Mouse (Mus musculus): Measurements from ENCODE around the gene Clns1a. TPM values are rescaled to one million over a fixed set of nuclear protein-coding genes. Genes with fewer than 3 reads are reported as not detected.

The Clns1a gene
- polyA plus RNA-seq, 1 experiment from 2014 or later = 79.2 TPM

- no peak overlapping the region for H3K4me3 ChIP-seq (ENCODE audit: low read depth, low read length)
- no peaks in the 10 kb centered on the region for H3K4me1 ChIP-seq (replicated peaks; ENCODE audit: control insufficient read depth, insufficient read depth)
- H3K9ac ChIP-seq (ENCODE audit: low read length) = 0 out of 2 replicates have a peak overlapping the region, but pooled peaks have one; percentile 35
- peak; percentile 77 for ATAC-seq (ENCODE audit: low FRiP score, low TSS enrichment)
- H3K4me2 ChIP-seq (replicated peaks; ENCODE audit: low read depth) = peak overlapping the region; percentile 49
- peak overlapping the region; percentile 86; the same call in 1 of the 2 replicates for H3K27ac ChIP-seq (replicated peaks)
- no peaks in the 10 kb centered on the region for H3K27me3 ChIP-seq (ENCODE audit: control insufficient read depth, insufficient read depth, low read length)
- 23% methylated on average over 28 of the region's 28 CpGs for WGBS
- no peaks in the 10 kb centered on the region for H3K9me3 ChIP-seq (ENCODE audit: control insufficient read depth, low read length)
- peak; percentile 86 for DNase-seq (ENCODE audit: low spot score)
- TF ChIP-seq CTCF (IDR thresholded peaks at IDR 0.05; ENCODE audit: low read depth) (peak; percentile 96), EP300 (optimal IDR thresholded peaks at IDR 0.05) (no peak)
- no peaks in the 10 kb centered on the region for H3K36me3 ChIP-seq (ENCODE audit: control insufficient read depth, insufficient read depth, low read length)
These were observed 51.5 kb downstream of the Clns1a start for GRCm38 (mm10) chr7:97747787-97748497.

- peak; percentile 48 for ATAC-seq (ENCODE audit: low FRiP score, low TSS enrichment)
- TF ChIP-seq EP300 (optimal IDR thresholded peaks at IDR 0.05) (no peak), CTCF (IDR thresholded peaks at IDR 0.05; ENCODE audit: low read depth) (no peak)
- WGBS = 54% methylated on average over 10 of the region's 10 CpGs
- Histone ChIP-seq H3K4me1 (replicated peaks; ENCODE audit: control insufficient read depth, insufficient read depth) (no peaks in the 10 kb centered on the region), H3K4me2 (replicated peaks; ENCODE audit: low read depth) (peak overlapping the region; percentile 49), H3K27me3 (ENCODE audit: control insufficient read depth, insufficient read depth, low read length) (no peaks in the 10 kb centered on the region), H3K4me3 (ENCODE audit: low read depth, low read length) (peak overlapping the region; percentile 33), H3K9me3 (ENCODE audit: control insufficient read depth, low read length) (no peaks in the 10 kb centered on the region), H3K36me3 (ENCODE audit: control insufficient read depth, insufficient read depth, low read length) (no peaks in the 10 kb centered on the region), H3K9ac (ENCODE audit: low read length) (peak overlapping the region; percentile 23; the same call in 1 of the 2 replicates), H3K27ac (replicated peaks) (peak overlapping the region; percentile 86)
- DNase-seq (ENCODE audit: low spot score) = peak; percentile 36
These were observed 52.2 kb downstream of the Clns1a start for GRCm38 (mm10) chr7:97748527-97749206.

GRCm38 (mm10) chr7:97749207-97750190, 53.1 kb downstream of the Clns1a start:
- Histone ChIP-seq H3K36me3 (ENCODE audit: control insufficient read depth, insufficient read depth, low read length) (no peaks in the 10 kb centered on the region), H3K4me1 (replicated peaks; ENCODE audit: control insufficient read depth, insufficient read depth) (no peaks in the 10 kb centered on the region), H3K9me3 (ENCODE audit: control insufficient read depth, low read length) (no peaks in the 10 kb centered on the region), H3K9ac (ENCODE audit: low read length) (peak overlapping the region; percentile 23; the same call in 1 of the 2 replicates), H3K4me2 (replicated peaks; ENCODE audit: low read depth) (peak overlapping the region; percentile 49), H3K27ac (replicated peaks) (peak overlapping the region; percentile 86), H3K27me3 (ENCODE audit: control insufficient read depth, insufficient read depth, low read length) (no peaks in the 10 kb centered on the region), H3K4me3 (ENCODE audit: low read depth, low read length) (peak overlapping the region; percentile 33)
- 31% methylated on average over 19 of the region's 19 CpGs for WGBS
- ATAC-seq (ENCODE audit: low FRiP score, low TSS enrichment) (peak; percentile 58), DNase-seq (ENCODE audit: low spot score) (peak; percentile 56)
- no peak for TF ChIP-seq EP300 (optimal IDR thresholded peaks at IDR 0.05)
- peak; percentile 15 for TF ChIP-seq CTCF (IDR thresholded peaks at IDR 0.05; ENCODE audit: low read depth)

GRCm38 (mm10) chr7:97756967-97757881, 60.8 kb downstream of the Clns1a start:
- DNase-seq (ENCODE audit: low spot score) (no peak), ATAC-seq (ENCODE audit: low FRiP score, low TSS enrichment) (no peak)
- 52% methylated on average over 18 of the region's 18 CpGs for WGBS
- no peaks in the 10 kb centered on the region for H3K9me3 ChIP-seq (ENCODE audit: control insufficient read depth, low read length)
- H3K4me2 ChIP-seq (replicated peaks; ENCODE audit: low read depth) = no peak overlapping the region; the same call in 1 of the 2 replicates
- H3K4me1 ChIP-seq (replicated peaks; ENCODE audit: control insufficient read depth, insufficient read depth) = no peaks in the 10 kb centered on the region
- H3K9ac ChIP-seq (ENCODE audit: low read length) = no peak overlapping the region
- TF ChIP-seq EP300 (optimal IDR thresholded peaks at IDR 0.05) (no peak), CTCF (IDR thresholded peaks at IDR 0.05; ENCODE audit: low read depth) (no peak)
- no peaks in the 10 kb centered on the region for H3K36me3 ChIP-seq (ENCODE audit: control insufficient read depth, insufficient read depth, low read length)
- H3K27me3 ChIP-seq (ENCODE audit: control insufficient read depth, insufficient read depth, low read length) = no peaks in the 10 kb centered on the region
- no peak overlapping the region for H3K27ac ChIP-seq (replicated peaks)
- H3K4me3 ChIP-seq (ENCODE audit: low read depth, low read length) = no peak overlapping the region

DNA sequence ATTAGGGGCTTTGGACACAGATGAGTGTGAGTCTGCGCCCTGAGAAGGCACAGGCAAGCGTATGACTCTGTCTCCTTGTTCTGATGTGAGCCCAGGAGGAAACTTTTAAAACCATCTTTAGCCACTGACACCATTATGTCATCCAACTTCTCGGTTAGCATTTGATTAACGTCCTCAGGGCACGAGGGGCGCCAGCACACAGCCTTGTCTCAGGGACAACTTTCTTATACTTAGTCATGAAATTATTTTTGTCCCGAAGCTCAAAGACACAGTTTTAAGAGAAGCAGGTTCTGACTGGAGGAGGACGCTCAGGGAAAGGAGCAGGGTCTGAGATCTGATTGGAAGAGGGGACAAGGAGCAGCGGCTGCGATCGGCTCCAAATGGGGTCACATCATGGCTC, 68.2 kb downstream of the Clns1a start:
- WGBS = 71% methylated on average over 11 of the region's 11 CpGs
- DNase-seq (ENCODE audit: low spot score) = no peak
- no peaks in the 10 kb centered on the region for H3K9me3 ChIP-seq (ENCODE audit: control insufficient read depth, low read length)
- TF ChIP-seq EP300 (optimal IDR thresholded peaks at IDR 0.05) = no peak
- no peak for TF ChIP-seq CTCF (IDR thresholded peaks at IDR 0.05; ENCODE audit: low read depth)
- H3K36me3 ChIP-seq (ENCODE audit: control insufficient read depth, insufficient read depth, low read length) = no peaks in the 10 kb centered on the region
- ATAC-seq (ENCODE audit: low FRiP score, low TSS enrichment) = no peak
- no peak overlapping the region for H3K9ac ChIP-seq (ENCODE audit: low read length)
- no peak overlapping the region for H3K4me2 ChIP-seq (replicated peaks; ENCODE audit: low read depth)
- H3K4me1 ChIP-seq (replicated peaks; ENCODE audit: control insufficient read depth, insufficient read depth) = no peaks in the 10 kb centered on the region
- no peaks in the 10 kb centered on the region for H3K27me3 ChIP-seq (ENCODE audit: control insufficient read depth, insufficient read depth, low read length)
- H3K27ac ChIP-seq (replicated peaks) = no peak overlapping the region
- no peak overlapping the region for H3K4me3 ChIP-seq (ENCODE audit: low read depth, low read length)

All from stomach, postnatal 0 days (tissue).